Comparison of ENCODE assay signal across 9 mouse cellular contexts in the genomic region with DNA sequence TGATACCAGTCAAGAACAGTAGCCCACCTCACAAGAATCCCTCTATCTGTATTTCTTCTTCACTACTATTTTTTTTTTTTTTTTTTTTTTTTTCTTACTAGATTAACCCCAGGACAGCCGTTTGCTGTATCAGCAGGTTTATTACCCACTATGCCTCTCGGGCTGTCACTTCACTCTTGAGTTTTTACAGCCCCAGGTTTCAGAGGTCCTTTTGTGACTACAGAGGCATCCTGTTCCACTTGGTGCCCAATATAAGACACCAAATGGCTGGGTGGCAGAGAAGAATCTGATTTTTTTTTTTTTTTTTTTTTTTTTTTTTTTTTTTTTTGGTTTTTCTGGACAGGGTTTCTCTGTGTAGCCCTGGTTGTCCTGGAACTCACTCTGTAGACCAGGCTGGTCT. TPM values are rescaled to one million over a fixed set of nuclear protein-coding genes. Genes with fewer than 3 reads are reported as not detected.
DNase-seq lines count a peak whose midpoint lies in the region; ATAC-seq and TF ChIP-seq lines count a peak whose summit lies in the region.
"Had no signal": no experiment of that assay in that cellular context is flagged by ENCODE, and none has a peak within 500 bp of the region (broad histone marks: within the 10 kb centered on the region; RNA-seq: fewer than 3 reads in every experiment).

No protein-coding gene starts in this region.

- peak overlapping the region; percentile 77; the same call in 1 of the 2 replicates for H3K4me3 ChIP-seq in kidney, adult 2 months (ENCODE audit: insufficient read depth, low read depth, low read length)
- H3K4me3 ChIP-seq in MEL (ENCODE audit: control insufficient read depth in 1 of 2, insufficient read depth in 1 of 2, low read depth in 2 of 2, low read length in 2 of 2), result no peak overlapping the region; a peak in 2 of 4 replicates
- peak overlapping the region; percentile 59 for H3K4me3 ChIP-seq in hindbrain, embryonic 13.5 days
- H3K4me3 ChIP-seq in midbrain, embryonic 14.5 days (replicated peaks; ENCODE audit: low read depth, low read length), result no peak overlapping the region

- H3K36me3 ChIP-seq in kidney, adult 2 months (ENCODE audit: control insufficient read depth, insufficient read depth, low read length), result no peaks in the 10 kb centered on the region
- H3K36me3 ChIP-seq in MEL (ENCODE audit: control insufficient read depth in 1 of 2, insufficient read depth in 2 of 2, low read length in 2 of 2), result no peaks in the 10 kb centered on the region
- H3K36me3 ChIP-seq in hindbrain, embryonic 13.5 days, result no peaks in the 10 kb centered on the region
- H3K36me3 ChIP-seq in midbrain, embryonic 14.5 days (ENCODE audit: control insufficient read depth, insufficient read depth, low read length), result no peaks in the 10 kb centered on the region

- no peak for TF ChIP-seq EP300 in MEL (IDR thresholded peaks at IDR 0.05; ENCODE audit: low read depth in 1 of 2, low read length in 2 of 2)

- H3K79me2 ChIP-seq in MEL (ENCODE audit: control insufficient read depth, insufficient read depth, low read length, poor library complexity), result no peaks in the 10 kb centered on the region

- no peak for TF ChIP-seq POLR2A in kidney, adult 2 months (IDR thresholded peaks at IDR 0.05; ENCODE audit: low read depth, low read length)
- no peak for TF ChIP-seq POLR2A in MEL (IDR thresholded peaks at IDR 0.05; ENCODE audit: control insufficient read depth in 1 of 2, insufficient read depth in 1 of 2, low read depth in 1 of 2, low read length in 2 of 2, poor library complexity in 1 of 2)

- no peaks in the 10 kb centered on the region for H3K27me3 ChIP-seq in kidney, adult 2 months (replicated peaks; ENCODE audit: control insufficient read depth, insufficient read depth, low read length)
- H3K27me3 ChIP-seq in MEL (ENCODE audit: control insufficient read depth in 1 of 2, insufficient read depth in 2 of 2, low read length in 2 of 2), result 0 out of 4 replicates have a peak, but pooled peaks cover 0 to 3% of the 10 kb centered on the region in 2 experiments
- H3K27me3 ChIP-seq in hindbrain, embryonic 13.5 days, result peaks cover 72% of the 10 kb centered on the region
- peaks cover 49% of the 10 kb centered on the region for H3K27me3 ChIP-seq in midbrain, embryonic 14.5 days (ENCODE audit: control insufficient read depth, insufficient read depth, low read length)

- no peak for TF ChIP-seq CTCF in kidney, adult 2 months (conservative IDR thresholded peaks at IDR 0.05; ENCODE audit: insufficient read depth, insufficient read length, low read depth, low read length)
- no peak for TF ChIP-seq CTCF in MEL (IDR thresholded peaks at IDR 0.05 in 2 of 3, conservative IDR thresholded peaks at IDR 0.05 in 1 of 3; ENCODE audit: control insufficient read depth in 1 of 3, insufficient read depth in 1 of 3, low read depth in 2 of 3, low read length in 3 of 3, poor library complexity in 1 of 3, severe bottlenecking in 1 of 3)

- H3K9ac ChIP-seq in MEL (ENCODE audit: control insufficient read depth, low read depth, low read length, poor library complexity, severe bottlenecking), result no peak overlapping the region; the same call in 1 of the 2 replicates
- no peak overlapping the region for H3K9ac ChIP-seq in hindbrain, embryonic 13.5 days
- no peak overlapping the region for H3K9ac ChIP-seq in midbrain, embryonic 14.5 days (replicated peaks; ENCODE audit: low read length)

- peak; percentile 14 for DNase-seq in kidney, adult 2 months
- no peak for DNase-seq in kidney, postnatal 36 days
- DNase-seq in MEL (ENCODE audit: low read depth, low spot score), result peak; percentile 27
- DNase-seq in midbrain, embryonic 14.5 days, result no peak
- DNase-seq in urinary bladder, postnatal 36 days (ENCODE audit: low spot score in 2 of 2), result no peak
- no peak for DNase-seq in left cerebral cortex, postnatal 4 days
- DNase-seq: thymus, postnatal 14 days had no signal

- H3K9me3 ChIP-seq in MEL (replicated peaks; ENCODE audit: insufficient read depth, low read length), result no peaks in the 10 kb centered on the region
- H3K9me3 ChIP-seq in hindbrain, embryonic 13.5 days, result peaks cover under 1% of the 10 kb centered on the region
- no peaks in the 10 kb centered on the region for H3K9me3 ChIP-seq in midbrain, embryonic 14.5 days (ENCODE audit: control insufficient read depth, low read length)

- intact Hi-C loops in left cerebral cortex, postnatal 4 days (cut with DNase I), result no loop called here

- no peak for ATAC-seq in hindbrain, embryonic 13.5 days (ENCODE audit: low FRiP score)
- ATAC-seq in midbrain, embryonic 14.5 days (ENCODE audit: low FRiP score, low TSS enrichment), result no peak
- ATAC-seq in erythroid progenitor cell, adult 5-6 weeks (replicated peaks; ENCODE audit: low FRiP score, poor library complexity, severe bottlenecking), result no peak

- TF ChIP-seq RAD21 in MEL (IDR thresholded peaks at IDR 0.05; ENCODE audit: low read depth, low read length), result no peak

- no peak overlapping the region for H3K27ac ChIP-seq in kidney, adult 2 months (ENCODE audit: insufficient read depth, low read depth, low read length)
- H3K27ac ChIP-seq in MEL (ENCODE audit: control insufficient read depth, low read depth, low read length), result no peak overlapping the region
- no peak overlapping the region for H3K27ac ChIP-seq in hindbrain, embryonic 13.5 days
- H3K27ac ChIP-seq in midbrain, embryonic 14.5 days (replicated peaks; ENCODE audit: low read depth, low read length), result no peak overlapping the region

- 21% methylated on average over 2 of the region's 2 CpGs for WGBS in kidney, adult 2 months
- WGBS in hindbrain, embryonic 13.5 days, result 16% methylated on average over 2 of the region's 2 CpGs
- 13% methylated on average over 2 of the region's 2 CpGs for WGBS in midbrain, embryonic 14.5 days

- peak overlapping the region; percentile 99 for H3K4me2 ChIP-seq in hindbrain, embryonic 13.5 days
- H3K4me2 ChIP-seq in midbrain, embryonic 14.5 days (ENCODE audit: low read length), result peak overlapping the region; percentile 100

- no peaks in the 10 kb centered on the region for H3K4me1 ChIP-seq in kidney, adult 2 months (ENCODE audit: control insufficient read depth, insufficient read depth, low read length)
- H3K4me1 ChIP-seq in MEL (ENCODE audit: control insufficient read depth in 1 of 2, insufficient read depth in 2 of 2, low read length in 2 of 2), result no peaks in the 10 kb centered on the region
- H3K4me1 ChIP-seq in hindbrain, embryonic 13.5 days (replicated peaks), result peaks cover 21% of the 10 kb centered on the region
- peaks cover 16% of the 10 kb centered on the region for H3K4me1 ChIP-seq in midbrain, embryonic 14.5 days (ENCODE audit: control insufficient read depth, insufficient read depth, low read length)

TF ChIP-seq in MEL, 35 proteins besides CTCF, POLR2A, EP300 and RAD21:
- TF ChIP-seq ZNF384 (IDR thresholded peaks at IDR 0.05; ENCODE audit: low read depth, low read length), result peak; percentile 79
- TF ChIP-seq MAZ (IDR thresholded peaks at IDR 0.05; ENCODE audit: low read depth, low read length), result no peak

RNA-seq across cellular contexts. Expression of a gene that starts 1.6 kb away (rescaled TPM):
- 10.0 and 10.9 TPM in 2 replicates for polyA plus RNA-seq in kidney, adult 2 months (2012; rRNA removed)
- 0.04 and 0.10 TPM in 2 replicates for total RNA-seq in MEL (2012; rRNA removed)
- under 1 TPM in 1 of 2 experiments, not detected in 1; 0.13 TPM for polyA plus RNA-seq in MEL (2012; ENCODE audit: insufficient read depth in 1 of 2, insufficient read length in 2 of 2, low read depth in 1 of 2, low replicate concordance in 2 of 2, missing spikeins in 1 of 2)
- 1.00 and 1.5 TPM in 2 replicates for polyA plus RNA-seq in hindbrain, embryonic 13.5 days (2015; fragmentation: Nextera tagmentation; extraction: Ambion mirVana)
- polyA plus RNA-seq in midbrain, embryonic 14.5 days (2014; fragmentation: Nextera tagmentation; extraction: Ambion mirVana), result 0.09 TPM in 1 of 2 replicates, not detected in the other
- 1.8 and 7.1 TPM in 2 replicates for total RNA-seq in erythroid progenitor cell, adult 5-6 weeks (2015; ENCODE audit: low replicate concordance)
- 3.0 and 4.1 TPM in 2 replicates for total RNA-seq in erythroid progenitor cell, adult 5-6 weeks (2017; ENCODE audit: low replicate concordance)
- 1 to 10 TPM in 1 of 2 experiments, under 1 TPM in 1; 0.99 to 1.8 TPM for total RNA-seq in left cerebral cortex, postnatal 4 days (2021)

RNA-seq across cellular contexts. Expression of a gene that starts 26.4 kb away (rescaled TPM):
- polyA plus RNA-seq in kidney, adult 2 months (2012; rRNA removed), result 4.6 and 4.9 TPM in 2 replicates
- 14.2 and 15.1 TPM in 2 replicates for total RNA-seq in MEL (2012; rRNA removed)
- polyA plus RNA-seq in MEL (2012; ENCODE audit: insufficient read depth in 1 of 2, insufficient read length in 2 of 2, low read depth in 1 of 2, low replicate concordance in 2 of 2, missing spikeins in 1 of 2), result 10 to 100 TPM in 1 of 2 experiments, not detected in 1; 26.4 TPM
- polyA plus RNA-seq in hindbrain, embryonic 13.5 days (2015; fragmentation: Nextera tagmentation; extraction: Ambion mirVana), result 15.1 and 16.2 TPM in 2 replicates
- polyA plus RNA-seq in midbrain, embryonic 14.5 days (2014; fragmentation: Nextera tagmentation; extraction: Ambion mirVana), result 11.1 and 16.0 TPM in 2 replicates
- total RNA-seq in erythroid progenitor cell, adult 5-6 weeks (2015; ENCODE audit: low replicate concordance), result 8.6 and 12.6 TPM in 2 replicates
- 11.2 and 22.4 TPM in 2 replicates for total RNA-seq in erythroid progenitor cell, adult 5-6 weeks (2017; ENCODE audit: low replicate concordance)
- 1 to 10 TPM; 6.2 to 8.4 TPM for total RNA-seq in left cerebral cortex, postnatal 4 days (2021)

RNA-seq across cellular contexts. Expression of a gene that starts 48.7 kb away (rescaled TPM):
- 25.4 and 57.3 TPM in 2 replicates for polyA plus RNA-seq in kidney, adult 2 months (2012; rRNA removed)
- total RNA-seq in MEL (2012; rRNA removed), result 110 and 135 TPM in 2 replicates
- polyA plus RNA-seq in MEL (2012; ENCODE audit: insufficient read depth in 1 of 2, insufficient read length in 2 of 2, low read depth in 1 of 2, low replicate concordance in 2 of 2, missing spikeins in 1 of 2), result 100 to 1,000 TPM in 1 of 2 experiments, not detected in 1; 135 TPM
- 171 and 184 TPM in 2 replicates for polyA plus RNA-seq in hindbrain, embryonic 13.5 days (2015; fragmentation: Nextera tagmentation; extraction: Ambion mirVana)
- 160 and 171 TPM in 2 replicates for polyA plus RNA-seq in midbrain, embryonic 14.5 days (2014; fragmentation: Nextera tagmentation; extraction: Ambion mirVana)
- 40.2 and 119 TPM in 2 replicates for total RNA-seq in erythroid progenitor cell, adult 5-6 weeks (2015; ENCODE audit: low replicate concordance)
- 31.3 and 92.2 TPM in 2 replicates for total RNA-seq in erythroid progenitor cell, adult 5-6 weeks (2017; ENCODE audit: low replicate concordance)
- 10 to 100 TPM; 65.3 to 70.3 TPM for total RNA-seq in left cerebral cortex, postnatal 4 days (2021)

RNA-seq across cellular contexts. Expression of a gene that starts 48.7 kb away (rescaled TPM):
- 6.8 and 10.2 TPM in 2 replicates for polyA plus RNA-seq in kidney, adult 2 months (2012; rRNA removed)
- total RNA-seq in MEL (2012; rRNA removed), result 16.3 and 22.7 TPM in 2 replicates
- 10 to 100 TPM in 1 of 2 experiments, not detected in 1; 32.2 TPM for polyA plus RNA-seq in MEL (2012; ENCODE audit: insufficient read depth in 1 of 2, insufficient read length in 2 of 2, low read depth in 1 of 2, low replicate concordance in 2 of 2, missing spikeins in 1 of 2)
- polyA plus RNA-seq in hindbrain, embryonic 13.5 days (2015; fragmentation: Nextera tagmentation; extraction: Ambion mirVana), result 18.6 and 21.1 TPM in 2 replicates
- polyA plus RNA-seq in midbrain, embryonic 14.5 days (2014; fragmentation: Nextera tagmentation; extraction: Ambion mirVana), result 23.9 and 25.4 TPM in 2 replicates
- 18.4 and 45.3 TPM in 2 replicates for total RNA-seq in erythroid progenitor cell, adult 5-6 weeks (2015; ENCODE audit: low replicate concordance)
- total RNA-seq in erythroid progenitor cell, adult 5-6 weeks (2017; ENCODE audit: low replicate concordance), result 19.7 and 40.6 TPM in 2 replicates
- 10 to 100 TPM; 22.9 to 24.3 TPM for total RNA-seq in left cerebral cortex, postnatal 4 days (2021)

Comparison
In these comparisons a context has a peak if more than half of its experiments do, and no peak if none do; other contexts are left out.
1. DNase-seq: peak in kidney, adult 2 months (single experiment) and MEL (single experiment); none in kidney, postnatal 36 days (0 of 2), midbrain, embryonic 14.5 days (single experiment), urinary bladder, postnatal 36 days (0 of 2) and left cerebral cortex, postnatal 4 days (single experiment).
2. H3K4me3 ChIP-seq: peak in kidney, adult 2 months (single experiment) and hindbrain, embryonic 13.5 days (single experiment); none in MEL (0 of 2) and midbrain, embryonic 14.5 days (single experiment).